Mouse (Mus musculus) thymus, postnatal 0 days (tissue): Measurements from ENCODE around the gene Larp4. TPM values are rescaled to one million over a fixed set of nuclear protein-coding genes. Genes with fewer than 3 reads are reported as not detected.
"Not testable (repeated sequence)": the region's sequence is repeated elsewhere in the genome, so short reads cannot be mapped to it uniquely, and the experiment has no call there.

ENCODE experiments used
- DNase-seq: peaks from one replicate; pipeline ENCODE4 v3.0.0-alpha.2; 2015; ENCODE audit warnings: low spot score
- polyA plus RNA-seq: library from polyadenylated mRNA; unstranded; fragments of >200 nt; fragmentation: Nextera tagmentation; extraction: Ambion mirVana; gene quantifications from 2 replicates; pipeline ENCODE4 v1.2.1, GENCODE M21; 2015

Gene Larp4
- 33.9 and 35.5 TPM in 2 replicates for polyA plus RNA-seq

DNA sequence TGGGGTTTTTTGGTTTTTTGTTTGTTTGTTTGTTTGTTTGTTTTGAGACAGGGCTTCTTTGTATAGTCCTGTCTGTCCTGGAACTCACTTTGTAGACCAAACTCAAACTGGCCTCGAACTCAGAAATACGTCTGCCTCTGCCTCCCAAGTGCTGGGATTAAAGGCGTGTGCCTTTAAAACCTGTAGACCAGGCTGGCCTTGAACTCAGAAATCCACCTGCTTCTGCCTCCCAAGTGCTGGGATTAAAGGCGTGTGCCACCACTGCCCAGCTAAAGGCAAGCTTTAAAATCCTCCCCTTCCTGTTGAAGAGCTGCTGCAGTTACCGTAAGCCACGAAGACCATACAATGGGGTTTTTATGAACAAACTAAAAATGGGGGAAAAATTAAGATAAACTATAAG lies at the start of gene Larp4:
TSS of gene Larp4 (plus strand) at position 301 of the 400 bp plus-strand sequence.
- not testable (repeated sequence) for DNase-seq

DNA sequence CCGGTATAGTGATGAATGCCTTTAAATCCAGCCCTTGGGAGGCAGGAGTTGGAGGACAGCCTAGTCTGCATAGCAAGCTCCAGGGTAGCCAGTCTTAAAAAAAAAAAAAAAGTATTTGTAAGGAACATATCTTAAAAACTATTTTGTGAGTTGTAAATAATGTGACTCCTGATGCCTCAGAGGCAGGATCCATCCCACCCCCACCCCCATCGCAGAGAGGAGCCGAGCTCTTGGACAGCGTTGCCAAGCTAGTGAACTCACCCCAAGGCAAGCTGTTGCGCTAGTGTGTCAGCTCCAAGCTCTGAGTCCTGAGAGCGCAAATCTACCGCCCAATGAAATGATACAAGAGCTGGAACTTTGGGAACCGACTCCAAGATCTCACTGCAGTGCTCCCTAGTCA lies 38.6 kb upstream of the Larp4 start:
- no peak for DNase-seq

DNA sequence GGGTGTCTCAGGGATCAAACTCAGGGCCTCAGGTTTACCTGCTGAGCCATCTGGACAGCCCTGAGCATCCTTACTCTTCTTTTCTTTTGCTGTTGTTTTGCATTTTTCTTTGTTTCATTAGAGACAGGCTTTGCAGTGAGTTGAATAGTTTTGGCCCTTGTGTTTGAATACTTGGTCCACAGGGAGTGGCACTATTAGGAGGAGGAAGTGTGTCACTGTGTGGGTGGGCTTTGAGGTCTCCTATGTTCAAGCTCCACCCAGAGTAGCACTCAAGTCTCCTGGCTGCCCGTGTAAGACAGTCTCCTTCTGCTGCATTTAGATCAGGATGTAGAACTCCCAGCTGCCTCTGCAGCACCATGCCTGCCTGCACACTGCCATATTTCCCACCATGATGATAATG lies 35.4 kb upstream of the Larp4 start:
- no peak for DNase-seq

DNA sequence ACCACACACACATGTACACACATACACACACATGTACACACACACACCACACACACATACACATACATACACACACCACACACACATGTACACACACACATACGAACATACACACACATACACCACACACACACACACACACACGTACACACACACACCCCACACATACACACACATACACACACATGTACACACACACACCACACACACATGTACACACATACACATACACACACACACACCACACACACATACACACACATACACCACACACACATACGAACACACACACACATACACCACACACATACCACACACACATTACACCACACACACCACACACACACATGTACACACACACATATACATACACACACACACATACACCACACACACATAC lies 33.2 kb upstream of the Larp4 start:
- no peak for DNase-seq

DNA sequence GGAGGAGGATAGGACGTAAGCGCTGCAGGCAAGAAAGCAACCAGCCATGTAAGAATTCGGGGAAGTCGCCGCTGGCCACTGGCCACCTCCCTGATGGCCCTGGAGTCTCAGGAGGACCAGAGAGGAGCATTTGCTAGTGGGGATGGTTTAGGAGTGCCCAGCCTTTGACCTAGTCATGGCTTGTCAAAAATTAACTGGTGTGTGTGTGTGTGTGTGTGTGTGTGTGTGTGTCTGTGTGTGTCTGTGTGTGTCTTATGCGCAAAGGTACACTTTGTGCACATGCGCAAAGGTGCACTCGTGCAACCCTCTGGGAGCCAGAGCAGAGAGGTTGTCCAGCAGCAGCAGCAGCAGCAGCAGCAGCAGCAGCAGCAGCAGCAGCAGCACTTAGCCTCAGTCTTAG lies 32.0 kb upstream of the Larp4 start:
- no peak for DNase-seq

DNA sequence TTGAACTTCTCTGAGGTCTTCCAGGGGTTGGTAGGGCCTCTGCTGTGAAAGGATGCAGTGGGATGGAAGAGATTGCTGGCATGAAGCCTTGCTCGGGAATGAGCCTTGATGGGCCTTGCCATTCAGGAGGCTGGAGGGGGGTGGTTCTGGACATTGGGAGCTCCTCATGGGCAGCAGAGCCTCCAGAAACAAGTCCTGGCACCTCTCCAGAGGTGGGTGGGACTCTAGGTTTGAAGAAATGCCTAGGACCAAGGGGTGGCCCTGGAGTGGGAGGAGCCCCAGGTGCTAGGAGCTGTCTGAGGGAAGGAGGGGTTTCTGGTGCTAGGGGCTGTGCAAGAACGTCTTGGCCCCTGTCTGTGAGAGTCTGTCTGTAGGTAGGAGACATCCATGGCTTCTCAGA lies 29.4 kb upstream of the Larp4 start:
- DNase-seq: no peak

DNA sequence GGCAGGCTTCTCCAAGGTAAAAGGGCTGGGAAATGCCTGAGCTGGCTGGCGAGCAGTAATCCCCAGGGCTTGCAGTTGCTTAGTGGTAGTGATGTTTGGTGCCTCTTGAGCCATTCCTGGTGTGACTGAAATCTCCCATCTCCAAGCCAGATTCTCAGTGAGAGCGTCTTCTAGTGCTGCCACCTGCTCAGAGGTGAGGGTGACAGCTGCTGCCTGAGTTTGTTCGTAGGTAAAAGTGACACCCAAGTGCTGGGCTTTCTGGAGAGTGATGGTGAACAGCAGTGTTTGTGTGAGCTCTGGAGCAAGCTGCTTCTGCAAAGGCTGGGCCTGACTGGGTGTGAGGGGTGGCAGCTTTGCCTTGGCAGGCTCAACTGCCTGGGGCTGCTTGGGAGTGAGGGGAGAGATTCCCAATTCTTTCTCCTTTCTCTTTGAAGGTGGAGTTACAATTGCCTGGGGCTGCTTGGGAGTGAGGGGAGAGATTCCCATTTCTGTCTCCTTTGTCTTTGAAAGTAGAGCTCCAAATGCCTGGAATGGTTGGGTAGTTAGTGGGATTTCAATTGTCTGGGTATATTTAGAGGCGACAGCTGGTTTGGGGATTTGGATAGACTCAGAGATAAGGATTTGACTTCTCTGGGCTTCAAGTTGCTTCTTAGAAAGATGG lies 28.8 kb upstream of the Larp4 start:
- DNase-seq: no peak

DNA sequence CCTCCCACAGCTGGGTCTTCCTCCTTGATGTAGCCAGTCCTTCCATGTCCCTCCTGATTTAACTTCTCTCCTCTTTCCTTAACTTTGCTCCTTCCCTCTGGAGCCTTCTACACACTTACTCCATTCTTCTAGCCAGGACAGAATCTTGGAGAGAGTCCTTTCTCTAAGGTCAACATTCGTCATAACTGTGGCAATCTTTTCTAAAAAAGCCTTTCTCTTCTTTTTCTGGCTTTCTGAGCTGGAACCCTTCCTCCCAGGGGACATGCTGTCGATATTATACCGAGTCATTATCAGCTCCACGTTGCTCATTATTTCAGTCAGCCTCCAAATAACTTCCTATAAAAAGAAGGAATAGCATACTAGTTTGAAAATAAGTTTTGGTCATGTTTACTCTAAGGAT lies 14.5 kb upstream of the Larp4 start:
- no peak for DNase-seq

DNA sequence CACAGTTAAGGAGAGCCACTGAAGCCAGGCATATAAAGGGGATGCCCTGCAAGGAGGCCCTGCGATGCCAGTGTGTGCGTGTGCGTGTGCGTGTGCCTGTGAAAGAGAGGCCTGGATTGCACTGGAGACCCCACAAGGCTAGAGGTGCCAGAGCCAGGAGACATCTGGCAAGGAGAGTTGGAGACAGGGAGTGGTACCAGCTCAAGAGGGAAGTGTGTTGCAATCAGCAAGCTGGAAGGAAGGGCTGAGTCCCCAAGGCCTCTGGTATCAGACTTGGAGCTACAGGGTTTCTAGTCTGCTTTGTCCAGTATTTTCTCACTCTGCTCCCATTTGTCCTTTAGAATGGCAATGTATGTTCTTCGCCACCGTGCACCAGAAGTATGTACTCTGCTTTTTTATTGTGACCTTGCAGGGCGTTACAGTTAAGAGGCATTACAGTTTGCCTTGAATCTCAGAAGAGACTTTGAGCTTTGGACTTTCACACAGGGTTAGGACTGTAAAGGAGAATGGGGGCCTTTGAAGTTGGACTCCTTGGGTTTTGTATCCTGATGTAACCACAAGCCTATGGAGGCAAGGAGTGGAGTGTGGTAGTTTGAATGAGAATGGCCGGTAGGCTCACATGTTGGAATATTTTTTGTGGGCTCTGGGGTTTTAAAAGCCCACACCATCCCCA lies 4.6 kb upstream of the Larp4 start:
- DNase-seq: no peak

DNA sequence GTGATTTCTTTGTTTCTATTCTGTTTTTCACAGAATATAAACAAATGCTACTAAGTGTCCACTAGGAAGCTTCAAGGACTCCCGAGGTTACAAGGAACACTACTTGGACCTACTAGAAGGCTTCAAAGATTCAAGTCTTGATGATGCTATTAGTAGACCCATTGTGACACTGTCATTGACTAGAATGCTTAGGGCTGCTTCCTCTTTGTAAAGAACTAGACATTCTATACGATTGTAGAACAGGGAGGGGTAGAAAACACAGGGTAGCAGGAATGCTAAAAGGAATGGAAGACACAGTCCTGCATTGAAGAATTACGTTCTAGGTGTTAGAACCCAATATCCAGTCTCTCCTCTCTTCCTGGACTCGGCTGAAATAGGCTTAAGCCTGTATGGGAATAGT lies 2.9 kb upstream of the Larp4 start, which contains the start of gene Fam186a:
TSS of gene Fam186a (minus strand) at position 101 of the 400 bp plus-strand sequence.
- DNase-seq: no peak

DNA sequence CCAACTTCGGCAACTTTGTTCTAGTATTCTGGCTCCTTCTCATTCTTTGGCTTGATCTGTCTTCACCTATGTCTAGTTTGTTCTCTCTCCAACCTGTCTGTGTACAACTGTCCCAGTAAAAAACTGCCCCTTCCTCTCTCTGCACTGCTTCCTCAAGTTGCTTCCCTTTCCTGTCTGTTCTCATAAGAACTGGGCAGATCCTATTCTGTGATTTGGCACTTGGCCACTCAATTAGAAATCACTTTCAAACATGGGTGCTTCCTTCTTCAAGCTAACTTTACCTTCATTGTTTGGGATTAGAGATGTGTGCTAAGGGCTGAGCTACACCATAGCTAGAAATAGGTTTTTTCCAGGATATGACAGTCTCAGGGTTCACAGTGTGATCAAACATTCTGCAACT lies 741 bp downstream of the Larp4 start:
- DNase-seq: no peak

DNA sequence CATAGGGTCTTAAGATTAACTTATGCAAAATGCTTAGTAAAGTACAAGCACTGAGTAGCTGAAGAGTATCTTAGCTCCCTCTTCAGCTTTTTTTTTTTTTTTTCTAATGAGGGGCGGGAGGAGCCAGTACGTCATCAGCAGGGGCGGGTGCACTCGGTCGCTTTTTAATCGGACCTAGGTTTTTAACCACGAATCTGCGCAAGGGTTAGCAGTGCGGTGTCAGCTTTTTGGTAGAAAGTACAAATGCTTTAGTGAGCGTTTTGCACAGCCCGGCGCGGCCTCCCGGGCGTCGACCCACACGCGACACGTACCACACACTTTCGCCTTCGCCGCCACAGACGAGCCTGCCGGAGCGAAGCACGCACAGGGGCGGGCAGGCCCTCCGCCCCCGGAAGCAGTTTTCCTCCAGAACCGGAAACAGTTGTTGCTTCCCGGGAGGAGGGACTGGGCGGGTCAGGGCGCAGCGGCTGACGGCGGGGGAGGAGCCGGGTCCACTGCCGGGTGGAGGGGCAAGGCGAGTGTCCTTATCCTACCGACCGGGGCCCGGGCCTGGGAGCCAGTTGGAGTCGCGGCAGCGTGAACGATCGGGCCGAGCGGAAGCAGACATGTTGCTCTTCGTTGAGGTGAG lies 2.6 kb downstream of the Larp4 start:
- DNase-seq: peak; percentile 94

DNA sequence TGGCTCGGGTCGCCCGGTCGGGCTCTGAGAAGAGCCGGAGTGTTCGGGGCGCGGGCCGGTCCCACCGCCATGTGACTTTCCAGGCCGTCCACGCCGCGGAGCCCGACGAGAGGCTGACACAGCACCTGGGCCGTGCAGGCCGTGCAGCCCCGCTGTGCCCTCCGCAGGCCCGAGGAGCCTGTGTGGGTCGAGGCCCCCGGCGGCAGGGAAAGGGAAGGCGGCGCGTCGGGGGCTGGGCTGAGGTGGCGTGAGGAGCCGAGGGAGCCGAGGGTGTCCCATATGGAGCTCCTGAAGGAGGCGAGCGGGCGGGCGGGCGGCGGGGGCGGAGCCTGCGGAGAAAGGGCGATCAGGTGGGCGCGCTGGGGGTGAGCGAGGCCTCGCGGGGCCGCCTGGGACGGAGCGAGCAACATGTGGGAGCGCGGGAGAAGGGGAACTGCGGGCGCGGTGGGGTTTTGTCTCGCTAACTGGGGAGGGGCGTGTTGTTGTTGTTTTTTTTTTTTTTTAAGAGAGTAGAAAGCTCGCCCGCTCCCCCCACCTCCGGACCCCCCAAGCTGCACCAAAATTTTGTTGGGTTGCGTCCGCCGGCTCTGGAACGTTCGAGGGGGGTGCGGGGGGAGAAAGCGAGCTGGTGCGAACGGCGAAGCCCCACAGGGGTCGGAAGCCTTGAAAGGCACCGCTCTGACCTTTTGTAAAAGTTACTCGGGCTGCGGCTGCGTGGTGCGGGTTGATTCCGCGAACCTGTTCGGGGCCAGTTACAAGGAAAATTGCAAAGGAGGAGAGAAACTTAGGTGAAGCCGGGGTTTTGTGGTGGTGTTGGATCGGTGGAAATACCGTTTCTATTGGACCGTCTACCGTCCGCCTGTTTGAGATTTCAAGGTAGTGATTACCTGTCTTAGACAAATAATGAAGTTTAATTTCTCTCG lies 3.4 kb downstream of the Larp4 start:
- DNase-seq: peak; percentile 44

DNA sequence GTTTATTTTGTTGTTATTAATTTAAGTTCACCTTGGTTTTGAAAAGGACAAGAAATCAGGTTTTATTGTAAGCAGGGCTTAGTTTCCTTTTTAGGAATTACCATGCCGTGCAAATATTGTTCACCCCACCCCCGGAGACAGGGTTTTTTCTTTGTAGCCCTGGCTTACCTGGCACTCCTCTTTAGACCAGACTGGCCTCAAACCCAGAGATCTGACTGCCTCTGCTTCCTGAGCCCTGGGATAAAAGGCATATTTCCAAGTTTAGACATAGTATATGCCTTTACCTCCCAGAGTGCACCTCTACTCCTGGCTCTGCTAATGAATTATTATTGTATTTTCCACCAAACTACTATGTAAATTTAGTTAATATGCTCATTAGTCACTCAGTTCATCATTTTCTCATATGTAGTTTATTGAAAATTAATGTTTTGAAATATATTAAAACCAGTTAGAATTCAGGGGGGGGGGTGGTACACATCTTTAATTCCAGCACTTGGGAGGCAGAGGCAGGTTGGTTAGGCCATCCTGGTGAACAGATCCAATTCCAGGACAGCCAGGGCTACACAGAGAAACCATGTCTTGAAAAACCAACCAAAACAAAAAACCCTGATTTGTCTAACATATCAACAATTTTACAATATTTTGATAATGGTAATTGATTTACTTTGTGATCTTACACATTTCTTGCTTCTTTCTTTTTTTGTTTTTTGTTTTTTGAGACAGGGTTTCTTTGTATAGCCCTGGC lies 4.8 kb downstream of the Larp4 start:
- DNase-seq: no peak

DNA sequence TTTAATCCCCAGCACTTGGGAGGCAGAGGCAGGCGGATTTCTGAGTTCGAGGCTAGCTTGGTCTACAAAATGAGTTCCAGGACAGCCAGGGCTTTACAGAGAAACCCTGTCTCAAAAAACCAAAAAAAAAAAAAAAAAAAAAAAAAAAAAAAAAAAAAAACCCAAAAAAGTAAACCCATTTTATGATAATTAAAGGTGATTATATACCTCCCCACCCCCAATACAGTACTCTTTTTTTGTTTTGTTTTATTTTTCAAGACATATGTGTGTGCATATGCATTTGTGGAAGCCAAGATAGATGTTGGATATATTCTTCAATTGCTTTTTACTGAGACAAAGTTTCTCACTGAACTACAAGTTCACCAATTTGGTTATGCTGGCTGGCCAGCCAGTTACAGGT lies 6.3 kb downstream of the Larp4 start:
- DNase-seq: not testable (repeated sequence)

DNA sequence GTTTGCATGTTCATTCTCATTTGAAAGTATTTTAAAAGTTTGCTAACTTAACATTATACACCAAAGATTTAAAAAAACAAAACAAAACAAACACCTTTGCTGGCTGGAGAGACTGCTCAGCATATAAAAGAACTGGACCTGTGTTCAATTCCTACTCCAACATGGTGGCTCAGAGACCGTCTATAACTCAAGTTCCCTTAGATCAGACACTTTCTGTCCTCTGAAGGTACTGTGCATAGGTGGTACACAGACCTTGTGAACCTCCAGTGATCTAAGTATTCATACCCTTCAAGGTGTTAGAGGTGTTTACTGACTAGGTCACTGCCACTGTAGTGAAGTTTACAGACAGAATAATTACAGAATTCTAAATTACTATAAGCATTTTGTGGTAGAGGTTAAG lies 9.4 kb downstream of the Larp4 start:
- no peak for DNase-seq

DNA sequence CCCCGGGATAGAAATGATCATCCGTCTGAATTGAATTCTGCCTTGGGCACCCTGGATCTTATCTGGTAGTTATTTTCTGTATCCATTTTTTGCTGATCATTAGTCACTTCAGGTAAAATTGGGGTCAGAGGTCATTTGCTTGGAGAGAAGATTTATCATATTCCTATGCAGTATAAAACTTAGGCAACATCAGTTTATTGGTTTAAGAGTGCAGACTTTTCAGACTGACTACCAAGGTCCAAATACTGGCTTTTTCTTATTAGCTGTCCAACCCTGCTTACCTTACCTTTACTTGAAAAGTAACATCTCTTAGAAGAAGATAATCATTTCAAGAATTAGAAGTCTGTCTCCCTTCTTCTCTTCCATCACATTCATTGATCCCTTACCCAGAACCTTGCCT lies 9.8 kb downstream of the Larp4 start:
- DNase-seq: no peak

DNA sequence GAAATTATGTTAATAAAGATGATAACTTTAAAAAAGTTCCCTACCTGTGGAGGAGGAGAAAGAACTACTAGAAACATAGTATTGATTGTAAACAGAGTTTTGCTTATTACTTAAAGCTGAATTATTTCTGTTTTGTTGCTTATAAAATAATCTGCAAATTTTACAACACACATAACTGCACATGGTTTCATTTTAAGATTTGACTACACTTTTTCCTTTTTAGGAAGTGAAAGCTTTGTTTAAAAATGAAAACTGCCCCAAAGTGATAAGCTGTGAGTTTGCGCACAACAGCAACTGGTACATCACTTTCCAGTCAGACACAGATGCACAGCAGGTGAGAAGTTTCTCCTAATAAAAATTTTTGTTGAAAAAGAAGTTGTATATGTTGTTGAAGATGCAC lies 23.2 kb downstream of the Larp4 start:
- DNase-seq: no peak

DNA sequence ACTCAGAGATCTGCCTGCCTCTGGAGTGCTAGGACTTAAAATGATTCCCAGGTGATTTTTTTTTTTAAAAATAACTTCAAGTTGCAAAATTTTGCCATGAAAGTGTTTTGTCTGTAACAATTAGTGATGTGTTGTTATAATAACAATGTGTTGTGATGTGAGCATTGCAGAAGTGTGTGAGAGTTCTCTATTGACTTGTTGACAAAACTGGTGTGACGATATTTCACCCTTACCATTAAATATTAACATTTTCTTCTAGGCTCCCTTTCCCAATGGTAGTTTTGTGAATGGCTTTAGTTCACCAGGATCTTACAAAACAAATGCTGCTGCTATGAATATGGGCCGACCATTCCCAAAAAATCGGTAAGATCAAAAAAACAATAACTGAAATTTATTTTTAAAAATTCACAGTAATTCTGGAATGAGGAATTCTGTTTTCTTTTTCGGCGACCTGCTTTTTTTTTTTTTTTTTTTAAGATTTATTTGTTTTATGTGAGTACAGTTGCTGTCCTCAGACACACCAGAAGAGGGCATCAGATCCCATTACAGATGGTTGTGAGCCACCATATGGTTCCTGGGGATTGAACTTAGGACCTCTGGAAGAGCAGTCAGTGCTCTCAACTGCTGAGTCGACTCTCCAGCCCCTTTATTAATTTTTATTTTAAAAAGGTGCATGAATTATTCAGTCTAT lies 27.4 kb downstream of the Larp4 start:
- no peak for DNase-seq

DNA sequence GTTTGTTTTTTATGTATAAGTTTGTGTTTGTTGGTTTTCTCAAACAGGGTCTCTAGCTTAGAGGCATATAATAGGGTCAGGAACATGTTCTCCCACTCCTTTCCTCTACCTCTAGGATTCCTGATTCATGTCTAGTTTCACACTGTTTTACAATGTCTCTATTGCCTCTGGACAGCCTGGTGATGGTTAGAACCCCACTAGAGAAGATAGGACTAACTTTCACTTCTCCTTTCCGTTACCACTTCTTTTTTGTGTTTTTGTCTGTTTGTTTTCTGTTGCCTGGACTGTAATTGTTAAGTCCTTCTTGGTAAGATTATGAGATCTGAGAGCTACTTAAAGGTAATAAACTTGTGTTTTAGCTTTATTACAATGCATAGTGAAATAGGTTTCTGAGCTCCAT lies 29.5 kb downstream of the Larp4 start:
- DNase-seq: no peak
